Mouse (Mus musculus): Measurements from ENCODE around the gene Snrpa.

DNA sequence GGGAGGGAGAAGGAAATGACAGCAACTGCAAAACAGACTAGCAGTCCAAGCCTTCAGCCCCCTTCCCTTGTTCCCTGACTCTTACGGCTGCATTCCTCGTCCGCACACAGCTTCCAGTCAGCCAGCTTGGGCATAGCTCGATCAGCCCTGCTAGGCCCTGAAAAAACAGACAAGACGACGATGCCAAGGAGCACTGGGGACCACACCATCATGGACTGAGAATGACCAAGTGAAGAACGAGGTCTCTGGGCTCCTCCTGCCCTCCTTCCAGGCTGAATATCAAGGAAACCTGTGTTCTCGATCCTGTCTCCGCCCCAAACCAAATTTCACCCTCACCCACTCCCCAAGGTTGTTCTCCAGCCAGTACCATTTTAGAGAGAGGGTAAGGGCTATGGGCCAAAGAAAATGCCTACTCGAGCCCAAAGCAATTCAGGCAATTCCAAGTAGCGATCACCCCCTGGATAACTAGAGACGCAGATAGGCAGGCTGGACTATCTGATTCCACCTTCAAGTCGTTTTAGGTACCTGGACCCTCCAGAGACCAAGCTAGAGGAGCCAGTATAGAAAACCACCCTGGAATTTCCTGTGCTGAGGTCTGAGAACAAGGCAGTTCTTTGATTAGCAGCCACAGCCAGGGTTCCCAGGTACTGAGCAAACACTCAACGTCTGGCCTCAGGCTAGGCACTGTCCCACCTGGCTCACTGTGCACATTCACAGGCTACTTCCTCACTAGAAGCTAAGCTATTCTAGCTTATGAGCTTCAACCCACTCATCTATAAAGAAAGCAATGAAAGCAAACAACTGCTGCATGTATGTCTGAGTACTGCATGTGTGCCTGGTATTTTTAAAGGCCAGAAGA, 15.0 kb downstream of the Snrpa start, which contains the start of the genes Gm21983 and Mia:
- no peak for TF ChIP-seq POLR2A (IDR thresholded peaks at IDR 0.05; ENCODE audit: borderline replicate concordance, extremely low read depth, insufficient read depth, insufficient read length, poor library complexity, severe bottlenecking)
- TF ChIP-seq CTCF (IDR thresholded peaks at IDR 0.05; ENCODE audit: borderline replicate concordance, extremely low read depth, insufficient read depth, insufficient read length), result no peak
